Mouse (Mus musculus) midbrain, postnatal 0 days (tissue): Measurements from ENCODE around the gene Aldh3a1. TPM values are rescaled to one million over a fixed set of nuclear protein-coding genes. Genes with fewer than 3 reads are reported as not detected.
A peak's percentile ranks its signal among the peaks of the same experiment; 100 is the strongest.

ENCODE experiments used
- ATAC-seq: fragments of 200-750 bp; cut with Nextera tagmentation; 2 replicates; pipeline ENCODE4 v1.8.0; 2017; ENCODE audit warnings: moderate number of reproducible peaks, mild to moderate bottlenecking, moderate TSS enrichment, moderate library complexity; ENCODE audit not compliant: low FRiP score
- DNase-seq: peaks from one replicate; pipeline ENCODE4 v3.0.0-alpha.2; 2015; ENCODE audit warnings: low spot score
- H3K27ac ChIP-seq: fragments of 300-500 bp; sonication (generic); 2 replicates; pipeline ENCODE4 v1.5.1; 2014; ENCODE audit warnings: low read depth, mild to moderate bottlenecking, low read length, mixed read lengths
- H3K27me3 ChIP-seq: fragments of 300-500 bp; sonication (generic); 2 replicates; pipeline ENCODE4 v1.6.1; 2014; ENCODE audit warnings: low read length, control low read depth, mixed read lengths; ENCODE audit not compliant: insufficient read depth
- H3K36me3 ChIP-seq: fragments of 300-500 bp; sonication (generic); 2 replicates; pipeline ENCODE4 v1.6.1; 2014; ENCODE audit warnings: low read length, control low read depth, mixed read lengths; ENCODE audit not compliant: insufficient read depth
- H3K4me1 ChIP-seq: fragments of 300-500 bp; sonication (generic); 2 replicates; pipeline ENCODE4 v1.6.1; 2014; ENCODE audit warnings: mild to moderate bottlenecking, control low read depth, antibody characterized with exemption, low read length, mixed read lengths; ENCODE audit not compliant: insufficient read depth
- H3K4me2 ChIP-seq: fragments of 300-500 bp; sonication (generic); 2 replicates; pipeline ENCODE4 v1.6.1; 2014; ENCODE audit warnings: low read depth, mild to moderate bottlenecking, low read length, mixed read lengths; ENCODE audit not compliant: poor library complexity, severe bottlenecking
- H3K4me3 ChIP-seq: fragments of 300-500 bp; sonication (generic); 2 replicates; pipeline ENCODE4 v1.5.1; 2014; ENCODE audit warnings: low read depth, mild to moderate bottlenecking, low read length, moderate library complexity
- H3K9ac ChIP-seq: fragments of 300-500 bp; sonication (generic); replicated peaks from 2 replicates; pipeline ENCODE4 v1.6.1; 2014; ENCODE audit warnings: mild to moderate bottlenecking, low read length, moderate library complexity, mixed read lengths; ENCODE audit not compliant: poor library complexity, severe bottlenecking
- H3K9me3 ChIP-seq: fragments of 300-500 bp; sonication (generic); 2 replicates; pipeline ENCODE4 v1.6.1; 2016; ENCODE audit warnings: low read length, control low read depth
- CTCF ChIP-seq: IDR thresholded peaks from 2 replicates; pipeline ENCODE4 v1.5.1; 2016; ENCODE audit warnings: antibody characterized with exemption, mild to moderate bottlenecking
- WGBS: fragments of 180-500 bp; shearing (Covaris S2); extraction: QIAGEN DNeasy Blood & Tissue Kit; methylation state at CpG from one replicate; pipeline ENCODE4 v1.1.7; 2014; 5-methylcytosine and 5-hydroxymethylcytosine counted together
- polyA plus RNA-seq: library from polyadenylated mRNA; unstranded; fragments of >200 nt; fragmentation: Nextera tagmentation; extraction: Ambion mirVana; gene quantifications from 2 replicates; pipeline ENCODE4 v1.2.1, GENCODE M21; 2015
- total RNA-seq: library from RNA; depleted of rRNA; stranded (reverse); fragments of >200 nt; gene quantifications from 2 replicates; pipeline ENCODE4 v1.2.3, GENCODE M21; 2014; rRNA removed

Aldh3a1 gene
- 0.11 and 1.3 TPM in 2 replicates for total RNA-seq
- polyA plus RNA-seq: 0.83 and 0.91 TPM in 2 replicates

GRCm38 (mm10) chr11:61207487-61208246 lies at the start of gene Aldh3a1:
Aldh3a1 (plus strand) TSS chr11:61207537.
- ATAC-seq (no peak), DNase-seq (no peak)
- H3K9me3 ChIP-seq: no peaks in the 10 kb centered on the region
- no peak within 1 kb of the TSS for H3K9ac ChIP-seq
- H3K36me3 ChIP-seq: no peaks in the 10 kb centered on the region
- no peak for TF ChIP-seq CTCF
- WGBS: 56% methylated on average over 10 of the region's 10 CpGs
- 0 out of 2 replicates have a peak, but pooled peaks cover 6% of the 10 kb centered on the region for H3K4me1 ChIP-seq
- H3K27me3 ChIP-seq: 0 out of 2 replicates have a peak, but pooled peaks cover 3% of the 10 kb centered on the region
- H3K4me3 ChIP-seq: no peak within 1 kb of the TSS
- no peak within 1 kb of the TSS for H3K27ac ChIP-seq
- H3K4me2 ChIP-seq: no peak within 1 kb of the TSS

- Histone ChIP-seq H3K9me3 (no peaks in the 10 kb centered on the region), H3K9ac (0 out of 2 replicates have a peak overlapping the region, but pooled peaks have one; percentile 19), H3K36me3 (peaks cover 98% of the 10 kb centered on the region), H3K27ac (no peak overlapping the region), H3K4me3 (no peak overlapping the region), H3K4me2 (no peak overlapping the region), H3K27me3 (no peaks in the 10 kb centered on the region), H3K4me1 (no peaks in the 10 kb centered on the region)
- peak; percentile 40 for DNase-seq
- WGBS: 51% methylated on average over 3 of the region's 3 CpGs
- no peak for ATAC-seq
- TF ChIP-seq CTCF: no peak
Measured at GRCm38 (mm10) chr11:61158141-61158540, 49.2 kb upstream of the Aldh3a1 start.

- H3K9me3 ChIP-seq: no peaks in the 10 kb centered on the region
- TF ChIP-seq CTCF: no peak
- ATAC-seq: no peak
- H3K9ac ChIP-seq: no peak overlapping the region
- H3K4me1 ChIP-seq: no peaks in the 10 kb centered on the region
- no peaks in the 10 kb centered on the region for H3K27me3 ChIP-seq
- no peak for DNase-seq
- WGBS: 82% methylated on average over 11 of the region's 11 CpGs
- no peak overlapping the region for H3K4me2 ChIP-seq
- H3K4me3 ChIP-seq: no peak overlapping the region
- no peak overlapping the region for H3K27ac ChIP-seq
- H3K36me3 ChIP-seq: peaks cover 98% of the 10 kb centered on the region
Measured at GRCm38 (mm10) chr11:61159796-61160732, 47.3 kb upstream of the Aldh3a1 start.

DNA sequence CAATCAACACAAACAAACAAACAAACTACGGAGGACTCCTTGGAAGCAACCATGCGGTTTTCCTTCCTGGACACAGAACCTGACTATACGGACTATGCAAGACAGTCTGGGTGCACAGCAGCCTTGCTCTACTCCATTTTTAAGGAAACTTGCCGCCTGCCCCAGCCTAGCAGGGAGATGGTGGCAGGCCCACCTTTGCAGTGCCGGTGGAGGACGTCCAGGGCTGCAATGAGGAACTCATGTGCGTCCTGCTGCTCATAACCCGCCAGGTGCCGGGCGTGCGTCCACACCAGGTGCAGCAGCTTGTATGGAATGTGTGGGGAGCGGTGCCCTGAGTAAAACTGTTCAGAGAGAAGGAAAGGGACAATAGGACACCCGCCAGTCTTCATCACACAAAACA lies 46.2 kb upstream of the Aldh3a1 start:
- H3K4me1 ChIP-seq: no peaks in the 10 kb centered on the region
- ATAC-seq: no peak
- 94% methylated on average over 13 of the region's 13 CpGs for WGBS

DNA sequence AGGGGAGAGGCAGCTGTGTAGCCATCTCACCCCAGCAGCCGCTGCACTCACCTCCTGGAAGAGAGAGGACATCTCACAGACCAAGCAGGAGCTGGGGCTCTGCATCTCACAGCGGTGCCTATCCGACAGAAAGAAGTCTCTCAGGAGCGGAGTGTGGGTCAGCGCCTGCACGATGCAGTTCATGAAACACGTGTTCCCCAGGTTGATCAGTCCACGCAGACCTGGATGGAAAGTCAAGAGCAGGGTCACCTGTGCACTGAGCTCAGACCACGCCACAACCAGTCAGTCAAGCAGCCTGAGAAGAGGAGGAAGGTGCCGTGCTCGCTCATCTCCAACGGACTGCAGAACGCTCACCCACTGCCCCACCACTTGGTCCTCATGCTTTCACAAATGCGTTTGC lies 44.6 kb upstream of the Aldh3a1 start:
- Histone ChIP-seq H3K27me3 (no peaks in the 10 kb centered on the region), H3K9ac (no peak overlapping the region), H3K4me1 (no peaks in the 10 kb centered on the region), H3K36me3 (peaks cover 96% of the 10 kb centered on the region), H3K9me3 (no peaks in the 10 kb centered on the region), H3K27ac (no peak overlapping the region), H3K4me2 (no peak overlapping the region), H3K4me3 (no peak overlapping the region)
- TF ChIP-seq CTCF: no peak
- DNase-seq: no peak
- ATAC-seq: no peak
- WGBS: 96% methylated on average over 14 of the region's 14 CpGs

More for the DNA sequence above, 46.2 kb upstream of the Aldh3a1 start:
- DNase-seq: no peak
- no peaks in the 10 kb centered on the region for H3K9me3 ChIP-seq
- H3K4me3 ChIP-seq: no peak overlapping the region
- no peak overlapping the region for H3K9ac ChIP-seq
- H3K27me3 ChIP-seq: no peaks in the 10 kb centered on the region
- no peak overlapping the region for H3K4me2 ChIP-seq
- H3K27ac ChIP-seq: no peak overlapping the region
- peaks cover 98% of the 10 kb centered on the region for H3K36me3 ChIP-seq
- TF ChIP-seq CTCF: no peak
